22 mouse cellular contexts compared by ENCODE assay signal in genomic region chr5:138683821-138684220, GRCm38 (mm10).
"Had no signal": no experiment of that assay in that cellular context is flagged by ENCODE, and none has a peak within 500 bp of the region (broad histone marks: within the 10 kb centered on the region; RNA-seq: fewer than 3 reads in every experiment).

No protein-coding gene starts in this region.

- H3K36me3 ChIP-seq: heart, embryonic 10.5 days; heart, embryonic 12.5 days; hindbrain, embryonic 10.5 days; hindbrain, embryonic 12.5 days; intestine, embryonic 15.5 days; kidney, embryonic 15.5 days; limb, embryonic 10.5 days; limb, embryonic 12.5 days had no signal

- ATAC-seq: hindbrain, embryonic 16.5 days; inflammation-experienced regulatory T-cells, adult 6 months; intestine, embryonic 15.5 days; intestine, postnatal 0 days had no signal

- H3K27me3 ChIP-seq: heart, embryonic 12.5 days; hindbrain, embryonic 12.5 days; intestine, embryonic 15.5 days; kidney, embryonic 15.5 days; limb, embryonic 12.5 days had no signal

- H3K4me1 ChIP-seq: hindbrain, embryonic 10.5 days; hindbrain, embryonic 12.5 days; intestine, embryonic 15.5 days; kidney, embryonic 15.5 days; limb, embryonic 10.5 days; limb, embryonic 12.5 days had no signal

- H3K27ac ChIP-seq: hindbrain, embryonic 10.5 days; hindbrain, embryonic 12.5 days; hindbrain, embryonic 14.5 days; intestine, embryonic 15.5 days; kidney, embryonic 15.5 days; kidney, postnatal 0 days; layer of hippocampus, adult 2 months; left cerebral cortex, adult 2 months; limb, embryonic 10.5 days; limb, embryonic 12.5 days had no signal

- DNase-seq: gastrocnemius, postnatal 14 days; gastrocnemius, postnatal 36 days; heart, adult 18-20 months; heart, postnatal 10 days; heart, postnatal 4 days; kidney, adult 18-20 months; kidney, postnatal 4 days had no signal

- H3K4me3 ChIP-seq: heart, embryonic 10.5 days; heart, embryonic 12.5 days; hindbrain, embryonic 10.5 days; hindbrain, embryonic 12.5 days; intestine, embryonic 15.5 days; kidney, embryonic 15.5 days; layer of hippocampus, adult 2 months; left cerebral cortex, adult 2 months; limb, embryonic 10.5 days; limb, embryonic 12.5 days had no signal
